Mouse (Mus musculus) heart, postnatal 0 days (tissue): ENCODE measurements around the gene Sco2. TPM values are rescaled to one million over a fixed set of nuclear protein-coding genes. Genes with fewer than 3 reads are reported as not detected.

ENCODE experiments used
- ATAC-seq: fragments of 200-750 bp; cut with Nextera tagmentation; 2 replicates; pipeline ENCODE4 v1.8.0; 2017; ENCODE audit warnings: low read depth, moderate number of reproducible peaks, moderate library complexity; ENCODE audit not compliant: insufficient read depth
- DNase-seq: peaks from one replicate; pipeline ENCODE4 v3.0.0-alpha.2; 2016; ENCODE audit warnings: low spot score
- H3K27ac ChIP-seq: fragments of 300-500 bp; sonication (generic); 2 replicates; pipeline ENCODE4 v1.5.1; 2014; ENCODE audit warnings: low read depth, mild to moderate bottlenecking
- H3K27me3 ChIP-seq: fragments of 300-500 bp; sonication (generic); 2 replicates; pipeline ENCODE4 v1.6.1; 2014; ENCODE audit warnings: low read length, mixed read lengths; ENCODE audit not compliant: control insufficient read depth, insufficient read depth
- H3K36me3 ChIP-seq: fragments of 300-500 bp; sonication (generic); replicated peaks from 2 replicates; pipeline ENCODE4 v1.6.1; 2014; ENCODE audit warnings: low read length, mixed read lengths; ENCODE audit not compliant: control insufficient read depth, insufficient read depth
- H3K4me1 ChIP-seq: fragments of 300-500 bp; sonication (generic); 2 replicates; pipeline ENCODE4 v1.6.1; 2014; ENCODE audit warnings: antibody characterized with exemption; ENCODE audit not compliant: control insufficient read depth, insufficient read depth
- H3K4me2 ChIP-seq: fragments of 300-500 bp; sonication (generic); 2 replicates; pipeline ENCODE4 v1.6.1; 2014; ENCODE audit warnings: low read depth, mild to moderate bottlenecking, low read length, moderate library complexity
- H3K4me3 ChIP-seq: fragments of 300-500 bp; sonication (generic); 2 replicates; pipeline ENCODE4 v1.5.1; 2014; ENCODE audit warnings: low read depth, low read length
- H3K9ac ChIP-seq: fragments of 300-500 bp; sonication (generic); replicated peaks from 2 replicates; pipeline ENCODE4 v1.6.1; 2014; ENCODE audit warnings: low read depth, low read length, mixed read lengths
- H3K9me3 ChIP-seq: fragments of 300-500 bp; sonication (generic); replicated peaks from 2 replicates; pipeline ENCODE4 v1.6.1; 2016; ENCODE audit warnings: low read length; ENCODE audit not compliant: control insufficient read depth
- CTCF ChIP-seq: IDR thresholded peaks from 2 replicates; pipeline ENCODE4 v1.5.1; 2016; ENCODE audit warnings: antibody characterized with exemption, control low read depth, low read depth
- EP300 ChIP-seq: IDR thresholded peaks from 2 replicates; pipeline ENCODE4 v1.6.1; 2016; ENCODE audit warnings: antibody characterized with exemption, low read depth
- WGBS: fragments of 180-500 bp; shearing (Covaris S2); extraction: QIAGEN DNeasy Blood & Tissue Kit; methylation state at CpG from one replicate; pipeline ENCODE4 v1.1.7; 2014; 5-methylcytosine and 5-hydroxymethylcytosine counted together
- polyA plus RNA-seq: library from polyadenylated mRNA; unstranded; fragments of >200 nt; fragmentation: Nextera tagmentation; extraction: Ambion mirVana; gene quantifications from 2 replicates; pipeline ENCODE4 v1.2.1, GENCODE M21; 2015
- total RNA-seq: library from RNA; depleted of rRNA; stranded (reverse); fragments of >200 nt; gene quantifications from 2 replicates; pipeline ENCODE4 v1.2.3, GENCODE M21; 2014; ENCODE audit warnings: low replicate concordance

The Sco2 gene
- total and polyA plus RNA-seq, 2 experiments from 2014 or later: 9.4 to 30.6 TPM

DNA sequence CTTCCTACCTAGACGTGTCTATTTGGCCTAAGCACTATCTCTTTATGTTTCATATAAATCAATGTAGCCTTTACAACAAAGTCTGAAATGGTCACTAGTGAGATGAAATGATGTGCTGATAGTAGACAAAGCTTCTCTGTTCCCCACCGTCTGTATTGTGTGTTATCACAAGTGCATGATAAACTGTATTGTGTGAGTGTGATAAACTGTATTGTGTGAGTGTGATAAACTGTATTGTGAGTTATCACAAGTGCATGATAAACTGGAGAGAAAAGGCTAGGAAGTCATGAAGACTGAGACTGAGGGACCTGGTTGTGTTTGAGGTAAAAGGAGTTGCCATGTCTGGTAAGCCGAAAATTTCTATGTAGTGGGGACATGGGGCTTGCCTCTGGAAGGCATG, 14.9 kb downstream of the Sco2 start:
- ATAC-seq (no peak), DNase-seq (no peak)
- WGBS: 36% methylated on average over 3 of the region's 3 CpGs
- Histone ChIP-seq H3K4me2 (no peak overlapping the region), H3K9me3 (no peaks in the 10 kb centered on the region), H3K27ac (no peak overlapping the region), H3K4me3 (no peak overlapping the region), H3K27me3 (no peaks in the 10 kb centered on the region), H3K36me3 (peaks cover 36% of the 10 kb centered on the region), H3K9ac (no peak overlapping the region), H3K4me1 (peaks cover 22% of the 10 kb centered on the region; the same call in 1 of the 2 replicates)
- TF ChIP-seq EP300 (no peak), CTCF (no peak)

DNA sequence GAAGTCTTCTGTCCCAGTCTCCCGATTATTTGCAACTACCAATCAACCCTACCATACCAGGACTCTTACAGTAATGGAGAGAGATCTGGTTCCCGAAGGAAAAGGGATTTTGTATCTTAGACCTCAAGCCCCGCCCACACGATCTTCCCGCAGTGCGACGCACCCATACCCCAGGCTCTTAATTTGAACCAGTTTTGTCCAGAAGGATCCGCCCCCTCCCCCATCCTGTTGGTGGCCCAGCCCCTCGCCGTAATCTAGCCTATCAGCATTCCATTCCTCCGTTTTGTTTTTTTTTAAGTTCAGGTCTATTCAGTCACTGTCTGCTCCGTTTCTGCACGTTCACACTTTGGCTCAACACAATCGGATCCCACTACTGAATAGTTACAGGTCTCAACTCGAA, 17.3 kb downstream of the Sco2 start:
- Histone ChIP-seq H3K9me3 (no peaks in the 10 kb centered on the region), H3K4me3 (peak overlapping the region; percentile 77), H3K36me3 (peaks cover 36% of the 10 kb centered on the region), H3K9ac (peak overlapping the region; percentile 79), H3K27ac (peak overlapping the region; percentile 89), H3K27me3 (no peaks in the 10 kb centered on the region), H3K4me2 (peak overlapping the region; percentile 90), H3K4me1 (peaks cover 22% of the 10 kb centered on the region; the same call in 1 of the 2 replicates)
- WGBS: 1% methylated on average over 15 of the region's 15 CpGs
- DNase-seq (peak; percentile 85), ATAC-seq (peak; percentile 43)
- no peak for TF ChIP-seq CTCF
- TF ChIP-seq EP300: no peak

DNA sequence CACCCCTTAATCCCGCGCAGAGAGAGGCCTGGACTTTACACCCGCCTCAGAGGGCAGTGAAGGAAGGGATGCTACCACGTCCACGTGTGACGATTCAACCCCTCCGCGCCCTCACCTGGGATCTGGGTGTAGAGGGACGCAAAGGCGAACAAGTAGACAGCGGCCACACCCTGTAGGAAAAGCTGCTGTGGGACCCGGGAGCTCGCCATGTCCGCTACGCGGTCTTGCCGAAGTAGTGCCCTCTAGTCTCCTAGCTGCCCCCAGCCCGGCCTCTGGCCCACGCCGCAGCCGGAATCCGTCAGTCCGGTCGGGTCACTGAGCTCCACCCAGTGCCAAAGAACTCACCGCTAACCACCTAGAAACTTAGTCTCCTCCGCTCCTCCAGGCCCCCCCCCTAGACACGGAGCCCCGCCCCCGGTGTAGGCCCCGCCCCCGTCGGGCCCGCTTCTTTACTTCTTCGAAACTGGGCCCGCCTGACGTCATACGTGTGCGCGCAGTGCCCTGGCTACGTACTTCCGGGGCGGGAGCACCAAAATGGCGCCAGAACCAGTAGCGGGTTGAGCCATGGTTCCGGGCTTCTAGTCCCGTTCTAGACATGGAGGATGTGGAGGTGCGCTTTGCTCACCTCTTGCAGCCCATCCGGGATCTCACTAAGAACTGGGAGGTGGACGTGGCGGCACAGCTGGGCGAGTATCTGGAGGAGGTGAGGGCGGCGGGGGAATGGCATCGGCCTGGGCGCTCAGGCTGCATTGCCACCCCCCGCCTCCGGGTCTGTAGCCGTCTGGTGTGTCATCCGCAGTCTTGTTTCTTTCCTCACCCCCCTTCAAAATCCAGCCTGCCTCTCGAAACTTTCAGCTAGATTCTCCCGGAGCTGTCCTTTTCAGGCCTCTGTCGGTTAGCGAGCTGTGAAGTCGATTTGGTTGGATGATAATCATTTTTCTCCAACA, 18.1 kb downstream of the Sco2 start, which contains the start of the genes Lmf2 and Ncaph2:
Lmf2 (minus strand) TSS at position 419 of the 947 bp plus-strand sequence.
Ncaph2 (plus strand) TSS at position 479 of the 947 bp plus-strand sequence.
- no peak for TF ChIP-seq CTCF
- TF ChIP-seq EP300: 0 out of 2 replicates have a peak, but pooled peaks have one; percentile 5
- Histone ChIP-seq H3K27me3 (no peaks in the 10 kb centered on the region), H3K27ac (peak within 1 kb of the TSS; percentile 89), H3K9ac (peak within 1 kb of the TSS; percentile 79), H3K4me3 (peak within 1 kb of the TSS; percentile 77), H3K9me3 (no peaks in the 10 kb centered on the region), H3K4me2 (peak within 1 kb of the TSS; percentile 90), H3K36me3 (peaks cover 36% of the 10 kb centered on the region), H3K4me1 (peaks cover 22% of the 10 kb centered on the region; the same call in 1 of the 2 replicates)
- DNase-seq (peak; percentile 91), ATAC-seq (peak; percentile 95)
- under 1% methylated on average over 64 of the region's 64 CpGs for WGBS

DNA sequence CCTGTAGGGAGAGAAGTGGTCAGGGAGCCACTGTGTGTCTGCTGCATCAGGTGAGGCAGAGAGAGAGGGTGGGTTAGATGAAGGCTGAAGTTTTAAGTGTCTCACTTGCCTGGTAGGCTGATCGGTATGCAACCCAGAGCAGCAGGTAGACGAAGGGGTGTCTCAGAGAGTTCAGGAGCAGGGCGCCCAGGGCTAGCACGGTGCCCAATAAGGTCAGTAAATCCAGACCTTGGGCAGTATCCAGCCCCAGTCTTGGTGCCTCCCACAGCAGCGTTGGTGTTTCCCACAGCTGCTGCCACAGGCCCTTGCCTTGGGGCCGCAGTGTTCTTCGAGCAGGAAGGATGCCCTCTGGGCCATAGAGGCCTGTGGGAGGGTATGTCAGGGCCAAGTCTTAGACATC, 19.2 kb downstream of the Sco2 start:
- Histone ChIP-seq H3K4me1 (peaks cover 22% of the 10 kb centered on the region; the same call in 1 of the 2 replicates), H3K27ac (no peak overlapping the region), H3K4me3 (peak overlapping the region; percentile 77), H3K36me3 (peaks cover 40% of the 10 kb centered on the region), H3K9me3 (no peaks in the 10 kb centered on the region), H3K9ac (peak overlapping the region; percentile 79), H3K27me3 (no peaks in the 10 kb centered on the region), H3K4me2 (peak overlapping the region; percentile 82)
- DNase-seq (no peak), ATAC-seq (no peak)
- TF ChIP-seq EP300 (no peak), CTCF (no peak)
- 69% methylated on average over 7 of the region's 7 CpGs for WGBS

DNA sequence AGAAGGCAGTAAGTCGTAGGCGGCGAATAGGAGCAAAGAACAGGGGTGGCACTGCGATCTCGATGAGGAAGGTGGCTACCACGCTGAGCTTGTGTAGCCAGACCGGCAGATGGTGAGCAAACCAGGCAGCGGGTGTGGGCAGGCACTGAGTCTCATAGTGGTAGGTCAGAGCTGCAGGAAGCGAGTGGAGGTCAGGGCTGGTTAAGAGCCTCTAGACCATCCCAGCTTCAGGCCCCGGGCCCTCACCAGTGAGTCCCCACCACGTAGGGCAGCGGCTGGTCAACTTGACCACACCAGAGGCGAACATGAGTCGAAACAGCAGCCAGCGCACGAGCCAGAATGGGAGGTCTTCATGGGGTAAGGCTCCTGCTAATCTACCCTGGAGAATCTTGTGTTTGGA, 19.8 kb downstream of the Sco2 start:
- Histone ChIP-seq H3K27ac (no peak overlapping the region), H3K36me3 (peaks cover 40% of the 10 kb centered on the region), H3K27me3 (no peaks in the 10 kb centered on the region), H3K4me1 (peaks cover 22% of the 10 kb centered on the region; the same call in 1 of the 2 replicates), H3K4me2 (no peak overlapping the region; the same call in 1 of the 2 replicates), H3K4me3 (no peak overlapping the region), H3K9ac (no peak overlapping the region), H3K9me3 (no peaks in the 10 kb centered on the region)
- 92% methylated on average over 16 of the region's 16 CpGs for WGBS
- DNase-seq (no peak), ATAC-seq (no peak)
- no peak for TF ChIP-seq EP300
- TF ChIP-seq CTCF: no peak
